ENCODE assay signal across 8 mouse cellular contexts in the genomic region with DNA sequence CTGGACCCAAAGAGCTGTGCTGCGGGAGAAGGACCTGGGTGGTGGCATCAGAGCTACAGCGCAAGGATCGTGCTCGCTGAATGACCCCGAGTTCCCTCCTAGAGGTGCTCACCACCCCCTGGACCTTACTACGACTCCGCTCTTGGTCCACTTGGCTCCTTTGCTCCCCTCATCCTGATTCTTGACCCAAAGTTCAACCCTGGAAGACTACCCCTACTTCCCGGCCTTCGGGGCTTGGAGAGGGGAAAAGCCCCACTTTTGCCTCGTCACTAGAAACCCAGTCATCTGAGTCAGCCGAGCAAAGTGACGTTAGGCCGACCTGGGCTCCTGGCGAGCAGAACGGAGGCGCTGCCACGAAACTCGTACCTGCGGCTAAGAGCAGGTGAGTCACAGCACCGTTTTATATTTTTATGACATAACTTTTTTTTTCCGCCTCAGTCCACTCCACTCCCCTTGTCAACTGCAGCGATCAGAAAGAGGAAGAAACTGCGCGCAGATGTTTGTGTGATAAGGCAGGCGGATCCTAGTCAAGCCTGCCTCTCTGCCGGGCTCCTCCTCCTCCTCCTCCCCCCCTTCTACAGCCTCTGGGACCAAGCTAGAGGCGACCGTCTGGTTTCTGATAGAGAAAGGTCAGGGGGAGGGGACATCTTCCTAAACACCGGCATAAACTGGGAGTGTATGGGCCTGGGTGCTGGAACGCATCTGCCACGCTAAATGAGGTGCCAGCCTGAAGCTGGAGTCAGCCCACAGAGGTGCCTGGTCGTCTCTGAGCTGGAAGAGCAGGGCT. TPM values are rescaled to one million over a fixed set of nuclear protein-coding genes. Genes with fewer than 3 reads are reported as not detected.
DNase-seq lines count a peak whose midpoint lies in the region; ATAC-seq lines count a peak whose summit lies in the region.

A gene (minus strand): TSS at position 502 of the 787 bp plus-strand sequence.

- peaks cover 39% of the 10 kb centered on the region for H3K4me1 ChIP-seq in forebrain, embryonic 12.5 days
- H3K4me1 ChIP-seq in limb, embryonic 12.5 days (replicated peaks), result peaks cover 27% of the 10 kb centered on the region
- H3K4me1 ChIP-seq in midbrain, embryonic 11.5 days (ENCODE audit: control insufficient read depth, insufficient read depth, low read length), result peaks cover 19% of the 10 kb centered on the region

- ATAC-seq in forebrain, embryonic 12.5 days (ENCODE audit: low FRiP score), result 0 out of 2 replicates have a peak, but pooled peaks have one; percentile 12
- no peak for ATAC-seq in limb, embryonic 12.5 days (ENCODE audit: insufficient number of reproducible peaks, insufficient read depth, low FRiP score, low TSS enrichment, low read depth)
- ATAC-seq in midbrain, embryonic 11.5 days (ENCODE audit: low FRiP score), result peak; percentile 22

- peak within 1 kb of the TSS; percentile 86 for H3K4me2 ChIP-seq in forebrain, embryonic 12.5 days
- peak within 1 kb of the TSS; percentile 85 for H3K4me2 ChIP-seq in limb, embryonic 12.5 days
- H3K4me2 ChIP-seq in midbrain, embryonic 11.5 days, result peak within 1 kb of the TSS; percentile 93

- no peak within 1 kb of the TSS for H3K27ac ChIP-seq in forebrain, embryonic 12.5 days
- no peak within 1 kb of the TSS for H3K27ac ChIP-seq in limb, embryonic 12.5 days
- H3K27ac ChIP-seq in midbrain, embryonic 11.5 days (ENCODE audit: low read depth, low read length), result peak within 1 kb of the TSS; percentile 62

- no peaks in the 10 kb centered on the region for H3K36me3 ChIP-seq in forebrain, embryonic 12.5 days (replicated peaks)
- no peaks in the 10 kb centered on the region for H3K36me3 ChIP-seq in limb, embryonic 12.5 days
- no peaks in the 10 kb centered on the region for H3K36me3 ChIP-seq in midbrain, embryonic 11.5 days (ENCODE audit: control insufficient read depth, insufficient read depth, low read length)

- H3K27me3 ChIP-seq in forebrain, embryonic 12.5 days, result peaks cover 95% of the 10 kb centered on the region
- H3K27me3 ChIP-seq in limb, embryonic 12.5 days, result peaks cover 96% of the 10 kb centered on the region
- H3K27me3 ChIP-seq in midbrain, embryonic 11.5 days (ENCODE audit: control insufficient read depth, insufficient read depth, low read length), result peaks cover 90% of the 10 kb centered on the region

- peak within 1 kb of the TSS; percentile 62; the same call in 1 of the 2 replicates for H3K9ac ChIP-seq in forebrain, embryonic 12.5 days
- H3K9ac ChIP-seq in limb, embryonic 12.5 days (replicated peaks), result no peak within 1 kb of the TSS
- H3K9ac ChIP-seq in midbrain, embryonic 11.5 days (ENCODE audit: low read length), result peak within 1 kb of the TSS; percentile 69

- peak; percentile 9 for DNase-seq in right cerebral cortex, postnatal 25 days
- no peak for DNase-seq in right cerebral cortex, adult 2 months (ENCODE audit: low spot score in 2 of 2)
- DNase-seq in midbrain, embryonic 11.5 days (ENCODE audit: low spot score, missing footprints), result peak; percentile 96
- DNase-seq in layer of hippocampus, postnatal 14 days (ENCODE audit: low spot score in 2 of 2), result no peak
- no peak for DNase-seq in left cerebral cortex, postnatal 4 days
- DNase-seq in frontal cortex, postnatal 10 days (ENCODE audit: low spot score in 2 of 2), result no peak

- no peaks in the 10 kb centered on the region for H3K9me3 ChIP-seq in forebrain, embryonic 12.5 days
- H3K9me3 ChIP-seq in limb, embryonic 12.5 days, result no peaks in the 10 kb centered on the region
- no peaks in the 10 kb centered on the region for H3K9me3 ChIP-seq in midbrain, embryonic 11.5 days (ENCODE audit: control insufficient read depth, low read length)

- under 1% methylated on average over 32 of the region's 32 CpGs for WGBS in forebrain, embryonic 12.5 days
- under 1% methylated on average over 32 of the region's 32 CpGs for WGBS in limb, embryonic 12.5 days
- WGBS in midbrain, embryonic 11.5 days, result under 1% methylated on average over 32 of the region's 32 CpGs

- intact Hi-C loops in left cerebral cortex, postnatal 4 days (cut with DNase I), result no loop called here

- peak within 1 kb of the TSS; percentile 47 for H3K4me3 ChIP-seq in forebrain, embryonic 12.5 days (replicated peaks)
- H3K4me3 ChIP-seq in limb, embryonic 12.5 days (replicated peaks), result peak within 1 kb of the TSS; percentile 47
- peak within 1 kb of the TSS; percentile 59 for H3K4me3 ChIP-seq in midbrain, embryonic 11.5 days (ENCODE audit: low read depth, low read length)

RNA-seq across cellular contexts. Expression of the gene that starts here (rescaled TPM):
- 0.74 and 1.1 TPM in 2 replicates for polyA plus RNA-seq in forebrain, embryonic 12.5 days (2016; fragmentation: Nextera tagmentation; extraction: Ambion mirVana)
- polyA plus RNA-seq in limb, embryonic 12.5 days (2016; fragmentation: Nextera tagmentation; extraction: Ambion mirVana), result not detected in 2 replicates
- polyA plus RNA-seq in midbrain, embryonic 11.5 days (2014; fragmentation: Nextera tagmentation; extraction: Ambion mirVana), result 6.8 and 10.5 TPM in 2 replicates
- not detected for total RNA-seq in layer of hippocampus, postnatal 14 days (2021)
- total RNA-seq in left cerebral cortex, postnatal 4 days (2021), result not detected

Comparison
In these comparisons a context has a peak if more than half of its experiments do, and no peak if none do; other contexts are left out.
1. DNase-seq: peak in right cerebral cortex, postnatal 25 days (single experiment) and midbrain, embryonic 11.5 days (single experiment); none in right cerebral cortex, adult 2 months (0 of 2), layer of hippocampus, postnatal 14 days (0 of 2), left cerebral cortex, postnatal 4 days (single experiment) and frontal cortex, postnatal 10 days (0 of 2).
2. Peak in every context shown above with its lines, with median percentiles within 50 percentile points of each other: H3K4me2 ChIP-seq and H3K4me3 ChIP-seq.